Mouse (Mus musculus) ES-E14 (cell line): ENCODE results near the gene Nags.

Source experiments
- CHD2 ChIP-seq: IDR thresholded peaks from 2 replicates; pipeline ENCODE4 v1.6.1; 2014; ENCODE audit warnings: mild to moderate bottlenecking, low read depth, low read length, inconsistent platforms
- HCFC1 ChIP-seq: IDR thresholded peaks from 2 replicates; pipeline ENCODE4 v1.6.1; 2012; ENCODE audit warnings: low read length, inconsistent platforms, borderline replicate concordance; ENCODE audit not compliant: insufficient read depth
- ZC3H11A ChIP-seq: IDR thresholded peaks from 2 replicates; pipeline ENCODE4 v1.6.1; 2012; ENCODE audit warnings: low read depth, mild to moderate bottlenecking, inconsistent platforms, low read length, borderline replicate concordance
- ZNF384 ChIP-seq: IDR thresholded peaks from 2 replicates; pipeline ENCODE4 v1.6.1; 2012; ENCODE audit warnings: low read depth, low read length, inconsistent platforms

DNA sequence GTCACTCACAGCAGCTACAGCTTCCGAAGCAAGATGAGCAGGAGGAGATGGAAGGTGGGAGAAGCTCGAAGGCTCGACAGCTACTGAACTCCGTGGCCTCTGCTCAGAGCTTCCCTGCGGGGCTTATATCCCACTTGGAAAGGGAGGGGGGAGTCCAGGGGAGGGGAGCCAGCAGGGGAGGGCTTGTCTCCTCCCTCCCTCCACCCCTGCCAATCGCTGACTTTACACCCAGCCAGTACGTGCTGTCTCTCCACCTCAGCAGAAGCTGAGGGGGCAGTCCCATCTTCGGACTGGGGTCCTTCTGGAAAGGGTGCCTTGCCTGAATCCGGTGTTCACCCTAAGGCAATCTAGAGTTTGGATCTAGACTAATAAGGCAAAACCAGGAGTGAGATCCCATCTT, 37.6 kb upstream of the Nags start, which contains the start of gene Pyy:
- TF ChIP-seq HCFC1 (no peak), ZC3H11A (no peak), CHD2 (no peak), ZNF384 (no peak)
